Mouse (Mus musculus) bone marrow macrophage, adult 2 months (primary cell): ENCODE results near the gene Fbxw8. TPM values are rescaled to one million over a fixed set of nuclear protein-coding genes. Genes with fewer than 3 reads are reported as not detected.

Experiments used
- H3K27ac ChIP-seq: 2 replicates; pipeline ENCODE4 v1.5.1; 2012; ENCODE audit warnings: low read depth, low read length; ENCODE audit not compliant: insufficient read depth
- H3K4me1 ChIP-seq: 2 replicates; pipeline ENCODE4 v1.6.1; 2012; ENCODE audit warnings: low read length; ENCODE audit not compliant: control insufficient read depth, insufficient read depth
- H3K4me3 ChIP-seq: 2 replicates; pipeline ENCODE4 v1.5.1; 2012; ENCODE audit warnings: mild to moderate bottlenecking, low read length, moderate library complexity; ENCODE audit not compliant: insufficient read depth
- CTCF ChIP-seq: IDR thresholded peaks from 2 replicates; pipeline ENCODE4 v1.5.1; 2012; ENCODE audit warnings: low read depth, mild to moderate bottlenecking, low read length, moderate library complexity
- POLR2A ChIP-seq: IDR thresholded peaks from 2 replicates; pipeline ENCODE4 v1.6.1; 2012; ENCODE audit warnings: mild to moderate bottlenecking, low read depth, low read length, borderline replicate concordance
- polyA plus RNA-seq: library from polyadenylated mRNA; stranded (reverse); fragments of >200 nt; gene quantifications from 2 replicates; pipeline ENCODE4 v1.2.4, GENCODE M21; 2012; ENCODE audit not compliant: missing spikeins, insufficient read depth, insufficient read length

Fbxw8 gene
- polyA plus RNA-seq, 1 experiment: 16.7 TPM

DNA sequence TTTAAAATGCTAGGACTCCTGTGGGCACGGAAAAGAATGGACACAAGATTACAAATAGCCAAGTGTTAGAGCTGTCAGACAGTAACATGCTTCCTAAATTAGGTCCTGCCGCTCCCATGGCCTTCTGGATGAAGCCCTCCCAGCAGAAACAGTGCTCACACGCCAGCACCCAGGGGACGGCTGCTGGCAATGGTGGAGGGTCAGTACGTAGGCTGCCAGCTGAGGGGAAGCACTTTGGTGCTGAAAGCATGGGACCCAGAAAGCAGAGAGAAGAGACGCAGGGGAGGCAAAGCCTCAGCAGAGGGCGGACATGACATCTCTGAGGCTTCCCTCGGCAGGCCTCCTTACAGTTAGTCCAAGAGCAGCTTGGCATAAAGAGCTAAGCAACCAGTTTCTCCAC is 15.6 kb downstream of the Fbxw8 start:
- no peak for TF ChIP-seq CTCF
- TF ChIP-seq POLR2A: no peak
- no peak overlapping the region for H3K4me3 ChIP-seq
- no peak overlapping the region for H3K27ac ChIP-seq
- 0 out of 2 replicates have a peak, but pooled peaks cover 2% of the 10 kb centered on the region for H3K4me1 ChIP-seq

DNA sequence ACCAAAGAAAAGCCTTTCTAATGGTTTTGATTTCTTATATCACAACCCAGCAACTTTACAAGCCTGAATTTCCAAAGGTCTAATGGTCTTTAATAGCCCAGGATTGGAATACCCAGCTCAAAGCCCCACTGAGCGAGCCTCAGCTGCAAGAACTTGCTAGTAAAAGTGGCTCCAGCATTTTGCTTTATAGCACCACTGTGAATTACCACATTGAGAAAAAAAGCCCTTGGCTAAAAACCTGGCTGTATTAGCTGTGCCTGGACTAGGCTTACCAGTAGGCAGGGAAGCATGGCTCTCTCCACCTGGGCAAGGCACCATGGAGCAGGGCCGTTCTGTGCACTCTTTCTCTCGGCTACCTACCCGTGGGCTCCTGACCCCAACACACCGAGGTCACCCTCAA is 18.9 kb downstream of the Fbxw8 start:
- TF ChIP-seq POLR2A (no peak), CTCF (no peak)
- no peak overlapping the region for H3K27ac ChIP-seq
- no peaks in the 10 kb centered on the region for H3K4me1 ChIP-seq
- H3K4me3 ChIP-seq: no peak overlapping the region

DNA sequence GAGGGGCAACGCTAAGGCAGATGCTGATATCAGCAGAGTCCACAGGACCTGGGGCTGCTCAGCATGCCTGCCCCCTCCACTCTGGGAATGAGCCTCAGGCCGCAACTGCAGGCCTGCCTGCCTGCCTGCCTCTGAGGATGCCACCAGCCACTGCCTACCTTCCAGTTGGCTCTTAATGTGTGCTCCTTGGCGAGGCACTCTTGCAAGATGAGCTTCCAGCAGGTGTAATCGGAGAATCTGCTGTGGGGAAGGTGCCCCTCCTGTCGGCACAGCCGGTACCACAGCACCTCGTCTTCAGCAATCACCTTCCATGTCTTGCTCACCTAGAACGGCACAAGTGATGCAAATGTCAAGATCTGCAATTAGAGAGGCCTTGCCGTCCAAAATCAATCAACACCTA is 26.6 kb downstream of the Fbxw8 start:
- TF ChIP-seq POLR2A: no peak
- no peak for TF ChIP-seq CTCF
- Histone ChIP-seq H3K4me1 (no peaks in the 10 kb centered on the region), H3K27ac (no peak overlapping the region), H3K4me3 (no peak overlapping the region)

DNA sequence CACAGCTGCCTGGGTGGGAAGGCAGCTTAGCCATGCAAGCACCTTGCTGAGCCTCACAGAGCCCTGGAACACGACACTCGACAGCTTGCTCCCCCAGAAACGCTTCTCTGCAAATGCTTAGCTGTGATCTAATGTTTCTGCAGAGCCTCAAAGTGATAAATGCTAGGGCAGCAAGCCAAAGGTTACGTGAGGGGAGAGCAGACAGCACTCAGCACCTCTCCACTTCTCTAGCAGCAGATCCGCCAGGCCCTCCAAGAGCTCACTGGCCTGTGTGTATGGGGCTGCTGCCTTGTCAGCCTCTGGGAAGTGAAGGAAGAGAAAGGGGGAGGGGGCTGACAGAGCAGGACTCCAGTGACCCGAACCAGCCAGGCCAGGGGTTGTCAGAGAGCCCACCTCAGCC is 27.1 kb downstream of the Fbxw8 start:
- no peak overlapping the region for H3K27ac ChIP-seq
- TF ChIP-seq CTCF: no peak
- no peak for TF ChIP-seq POLR2A
- no peaks in the 10 kb centered on the region for H3K4me1 ChIP-seq
- H3K4me3 ChIP-seq: no peak overlapping the region

DNA sequence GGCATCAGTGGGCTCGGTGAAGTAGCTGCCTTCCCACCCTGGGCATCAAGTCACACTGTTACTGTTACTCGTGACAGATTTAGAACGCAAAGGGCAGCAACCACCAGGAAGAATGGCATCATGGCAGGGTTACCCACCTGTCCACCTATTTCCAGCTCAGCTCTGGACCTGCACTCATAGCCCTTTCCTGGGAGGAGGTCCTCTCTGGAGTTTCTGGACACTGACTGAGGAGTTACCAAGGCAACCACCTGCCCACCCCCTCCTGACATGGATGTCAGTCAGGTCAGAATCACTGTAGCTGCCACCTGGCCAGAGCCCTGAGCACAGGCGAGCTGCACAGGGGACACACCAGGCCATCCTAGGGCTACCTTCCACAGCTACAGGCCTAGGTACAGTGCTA is 28.6 kb downstream of the Fbxw8 start:
- Histone ChIP-seq H3K4me1 (peaks cover 9% of the 10 kb centered on the region), H3K27ac (no peak overlapping the region), H3K4me3 (no peak overlapping the region)
- TF ChIP-seq POLR2A: no peak
- no peak for TF ChIP-seq CTCF

DNA sequence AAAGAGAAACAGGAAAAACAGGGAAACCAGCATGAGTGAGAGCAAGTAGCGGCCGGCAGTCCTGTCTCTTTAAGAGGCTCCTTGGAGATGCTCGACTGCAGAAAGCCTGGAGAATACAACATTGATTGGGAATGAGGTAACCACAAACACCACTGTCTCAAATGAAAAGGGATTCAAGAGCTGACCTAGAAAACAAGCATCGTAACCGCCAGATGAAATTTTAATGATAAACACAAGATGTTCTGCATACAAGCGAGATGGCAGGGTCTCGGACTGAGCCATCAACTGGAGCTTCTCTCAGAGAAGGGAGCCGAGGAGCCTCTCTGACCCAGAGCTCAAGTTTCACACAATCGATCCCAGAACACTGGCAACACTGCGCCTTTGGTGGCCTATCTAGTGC is 32.2 kb downstream of the Fbxw8 start:
- no peak overlapping the region for H3K27ac ChIP-seq
- TF ChIP-seq POLR2A: no peak
- TF ChIP-seq CTCF: no peak

DNA sequence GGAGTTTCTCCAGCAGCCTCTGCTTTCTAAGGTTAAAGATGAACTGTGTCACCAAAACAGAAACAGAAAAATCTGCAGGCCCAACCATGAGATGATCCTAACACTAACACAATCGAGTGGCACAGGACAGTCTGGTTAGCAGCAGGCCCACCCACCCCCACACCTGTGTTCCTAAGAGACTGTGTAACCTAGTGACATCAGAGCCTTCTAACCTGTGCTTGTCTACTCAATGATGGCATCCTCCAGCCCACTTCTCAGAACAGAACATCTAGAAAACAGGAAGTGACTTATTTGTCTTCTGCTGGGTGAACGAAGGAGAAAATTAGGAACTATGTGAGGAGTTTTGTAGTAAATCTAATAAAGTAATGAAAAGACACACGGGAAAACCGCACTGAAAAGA is 33.3 kb downstream of the Fbxw8 start:
- Histone ChIP-seq H3K4me1 (peaks cover 9% of the 10 kb centered on the region), H3K27ac (no peak overlapping the region)

More for the DNA sequence above, 32.2 kb downstream of the Fbxw8 start:
- H3K4me3 ChIP-seq: no peak overlapping the region
- H3K4me1 ChIP-seq: peaks cover 9% of the 10 kb centered on the region

DNA sequence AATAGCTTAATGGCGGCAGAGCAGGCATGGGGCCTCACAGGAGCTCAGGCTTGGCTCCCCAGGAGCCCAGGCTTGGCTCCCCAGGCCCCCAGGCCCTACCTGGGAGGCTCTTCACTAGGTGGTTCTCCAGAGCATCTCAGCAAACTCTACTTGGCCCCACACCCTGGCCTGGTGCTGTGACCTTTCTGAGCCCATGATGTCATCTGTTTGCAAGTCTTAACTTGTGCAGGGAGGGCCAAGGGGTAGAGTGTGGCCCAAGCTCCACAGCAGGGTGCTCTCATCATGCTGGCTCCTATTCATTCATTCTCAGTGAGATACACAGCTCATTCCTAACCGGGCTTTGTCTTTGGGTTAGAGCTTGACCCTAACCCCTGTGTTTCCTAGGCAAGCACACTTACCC is 34.6 kb downstream of the Fbxw8 start:
- TF ChIP-seq CTCF (no peak), POLR2A (no peak)
- Histone ChIP-seq H3K4me3 (no peak overlapping the region), H3K27ac (no peak overlapping the region), H3K4me1 (peaks cover 9% of the 10 kb centered on the region)

More for the DNA sequence above, 33.3 kb downstream of the Fbxw8 start:
- no peak overlapping the region for H3K4me3 ChIP-seq
- TF ChIP-seq CTCF: no peak
- TF ChIP-seq POLR2A: no peak

DNA sequence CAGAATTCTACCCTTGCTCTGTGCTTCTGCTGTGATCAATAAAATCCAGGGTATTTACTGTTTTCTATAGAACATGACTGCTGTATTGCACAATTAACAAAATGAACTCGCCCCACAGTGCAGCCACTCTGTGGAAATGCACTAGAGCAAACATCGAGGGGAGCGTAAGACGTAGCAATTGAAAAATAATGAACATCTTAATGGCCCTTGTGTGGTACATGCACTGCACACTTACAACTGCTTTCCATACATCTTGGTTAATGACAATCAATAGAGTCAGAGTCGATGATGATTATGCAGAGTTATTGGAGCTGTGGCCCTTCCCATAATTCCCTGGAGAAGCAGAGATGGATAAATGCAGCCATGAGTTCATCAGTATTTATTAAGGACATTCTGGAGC is 36.3 kb downstream of the Fbxw8 start:
- Histone ChIP-seq H3K4me1 (peaks cover 9% of the 10 kb centered on the region), H3K27ac (no peak overlapping the region), H3K4me3 (no peak overlapping the region)
- TF ChIP-seq POLR2A: no peak
- no peak for TF ChIP-seq CTCF

DNA sequence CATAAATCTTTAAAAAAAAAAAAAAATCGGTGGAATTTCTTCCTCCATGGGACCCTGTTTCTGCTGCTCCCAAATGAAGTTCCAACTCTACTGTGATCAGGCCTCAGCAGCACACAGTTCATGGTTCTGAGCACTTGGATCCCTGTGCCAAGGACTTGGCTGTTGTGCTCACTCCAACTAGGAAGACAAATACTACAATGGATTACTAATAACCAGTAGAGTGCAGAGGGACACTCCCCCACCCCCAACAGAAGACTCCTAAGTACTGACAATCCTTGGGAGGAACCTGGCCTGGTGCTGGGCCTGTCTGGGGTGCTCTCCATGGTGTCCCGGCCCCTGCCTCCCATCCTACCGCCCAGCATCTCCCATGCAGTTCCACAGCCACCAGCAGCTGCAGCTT is 36.9 kb downstream of the Fbxw8 start:
- no peak for TF ChIP-seq POLR2A
- TF ChIP-seq CTCF: no peak
- Histone ChIP-seq H3K4me3 (no peak overlapping the region), H3K27ac (no peak overlapping the region), H3K4me1 (peaks cover 9% of the 10 kb centered on the region)

DNA sequence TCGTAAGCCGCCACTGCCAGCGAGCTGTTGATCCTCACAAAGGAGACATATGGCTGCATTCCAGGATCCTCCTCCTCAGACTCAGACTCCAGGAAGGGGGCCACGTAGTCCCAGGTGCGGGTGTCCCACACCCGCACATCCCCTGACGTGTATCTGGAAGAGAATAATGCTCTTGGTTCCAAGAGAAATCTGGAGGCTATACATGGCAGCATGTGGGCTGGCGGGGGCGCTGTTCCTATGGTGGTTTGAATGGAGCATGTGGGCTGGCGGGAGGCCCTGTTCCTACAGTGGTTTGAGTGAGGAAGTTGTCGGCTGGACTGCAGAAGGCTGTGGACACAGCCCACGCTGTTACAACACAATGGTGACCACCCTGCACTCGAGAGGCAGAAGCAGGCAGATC is 41.6 kb downstream of the Fbxw8 start:
- Histone ChIP-seq H3K4me3 (no peak overlapping the region), H3K4me1 (no peaks in the 10 kb centered on the region), H3K27ac (no peak overlapping the region)
- TF ChIP-seq CTCF (no peak), POLR2A (no peak)
